Mouse (Mus musculus) olfactory bulb, adult 2 months (tissue): Measurements from ENCODE around the gene Bend5. TPM values are rescaled to one million over a fixed set of nuclear protein-coding genes. Genes with fewer than 3 reads are reported as not detected.

Experiments used
- H3K27ac ChIP-seq: fragments of 200-500 bp; 2 replicates; pipeline ENCODE4 v1.5.1; 2012; ENCODE audit warnings: low read depth, low read length; ENCODE audit not compliant: insufficient read depth
- H3K4me1 ChIP-seq: fragments of 200-500 bp; 2 replicates; pipeline ENCODE4 v1.6.1; 2012; ENCODE audit warnings: low read length; ENCODE audit not compliant: control insufficient read depth, insufficient read depth
- H3K4me3 ChIP-seq: fragments of 200-500 bp; 2 replicates; pipeline ENCODE4 v1.5.1; 2012; ENCODE audit warnings: mild to moderate bottlenecking, low read depth, low read length, moderate library complexity; ENCODE audit not compliant: insufficient read depth
- CTCF ChIP-seq: fragments of 200-500 bp; IDR thresholded peaks from 2 replicates; pipeline ENCODE4 v1.5.1; 2012; ENCODE audit warnings: low read depth, mild to moderate bottlenecking, low read length, moderate library complexity; ENCODE audit not compliant: insufficient read depth
- POLR2A ChIP-seq: fragments of 200-500 bp; IDR thresholded peaks from 2 replicates; pipeline ENCODE4 v1.6.1; 2012; ENCODE audit warnings: mild to moderate bottlenecking, low read depth, low read length, moderate library complexity; ENCODE audit not compliant: insufficient read depth
- WGBS: fragments of 180-500 bp; shearing (Covaris S2); methylation state at CpG from one replicate; pipeline ENCODE4 v1.1.7; 2018; 5-methylcytosine and 5-hydroxymethylcytosine counted together
- polyA plus RNA-seq: library from polyadenylated mRNA; stranded (reverse); fragments of >200 nt; gene quantifications from 2 replicates; pipeline ENCODE4 v1.2.4, GENCODE M21; 2012; ENCODE audit warnings: low replicate concordance; ENCODE audit not compliant: missing spikeins, insufficient read depth, insufficient read length

Bend5 gene
- polyA plus RNA-seq, 1 experiment = not detected

DNA sequence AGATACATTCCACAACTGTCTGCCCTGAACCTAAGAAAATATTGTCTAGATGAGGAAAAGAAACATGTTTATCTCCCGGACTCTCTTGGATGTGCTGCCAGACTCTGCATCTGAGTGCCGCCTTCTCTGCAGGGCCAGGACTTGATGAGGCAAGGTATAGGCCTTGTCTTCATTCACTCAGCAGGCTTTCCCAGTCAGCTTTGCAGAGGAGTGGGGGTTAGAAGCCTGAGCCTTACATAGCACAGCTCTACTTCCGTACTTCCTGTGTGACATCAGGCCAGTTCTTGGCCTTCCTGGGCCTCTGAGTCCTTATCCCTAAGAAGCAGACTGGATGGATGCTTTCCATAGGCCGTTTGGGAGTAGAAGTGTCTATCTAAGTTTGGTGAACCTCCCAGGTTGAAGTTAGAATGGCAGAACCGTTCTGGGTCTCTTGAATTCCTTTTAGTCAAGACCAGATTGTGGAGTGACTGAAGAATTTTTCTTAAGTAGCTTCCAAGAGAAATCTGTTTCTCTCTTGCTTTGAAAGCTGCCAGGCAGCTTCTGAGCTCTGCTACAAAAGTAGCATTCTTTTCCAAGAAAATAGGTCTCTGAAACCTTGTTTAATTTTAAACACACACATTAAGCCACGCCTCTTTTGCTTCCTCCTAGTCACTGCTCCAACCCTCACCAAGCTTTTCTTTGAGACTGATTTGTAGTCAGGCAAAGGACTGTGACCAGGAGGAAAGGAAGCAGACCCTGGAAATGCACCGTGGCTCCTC lies 34.8 kb downstream of the Bend5 start:
- Histone ChIP-seq H3K4me1 (peaks cover 3% of the 10 kb centered on the region), H3K4me3 (no peak overlapping the region), H3K27ac (no peak overlapping the region)
- no peak for TF ChIP-seq CTCF
- TF ChIP-seq POLR2A = no peak
- 80% methylated on average over 7 of the region's 7 CpGs for WGBS

DNA sequence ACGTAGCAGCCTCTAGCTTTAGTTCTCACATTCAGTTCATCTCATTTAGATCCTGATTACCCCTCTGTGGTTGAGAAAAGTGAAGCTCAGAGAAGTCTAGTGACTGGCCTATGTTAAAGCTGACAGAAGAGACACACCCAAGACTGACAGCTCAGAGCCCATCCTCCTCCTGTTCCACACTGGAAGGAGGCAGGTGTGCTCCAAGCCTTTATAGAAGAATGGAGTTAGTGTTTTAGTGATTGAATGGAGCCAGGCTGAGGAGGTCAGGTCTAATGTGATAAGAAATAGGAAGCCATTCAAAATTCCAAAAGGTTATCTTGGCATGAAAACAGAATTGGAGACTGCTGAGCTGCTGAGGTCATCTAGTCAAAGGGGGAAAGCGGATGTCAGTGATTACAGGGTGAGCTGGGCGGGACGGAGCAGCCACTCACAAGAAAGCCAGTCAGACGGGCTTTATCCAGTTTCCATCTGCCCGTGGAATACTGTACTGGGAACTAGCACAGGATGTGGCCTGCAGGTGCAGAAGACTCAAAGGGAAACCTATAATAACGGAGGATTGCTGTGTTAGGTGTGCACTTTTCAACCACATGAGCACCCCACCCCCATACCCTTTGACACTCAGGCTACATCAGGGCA lies 36.6 kb downstream of the Bend5 start:
- WGBS = 91% methylated on average over 7 of the region's 7 CpGs
- TF ChIP-seq CTCF (no peak), POLR2A (no peak)
- H3K4me1 ChIP-seq = no peaks in the 10 kb centered on the region

DNA sequence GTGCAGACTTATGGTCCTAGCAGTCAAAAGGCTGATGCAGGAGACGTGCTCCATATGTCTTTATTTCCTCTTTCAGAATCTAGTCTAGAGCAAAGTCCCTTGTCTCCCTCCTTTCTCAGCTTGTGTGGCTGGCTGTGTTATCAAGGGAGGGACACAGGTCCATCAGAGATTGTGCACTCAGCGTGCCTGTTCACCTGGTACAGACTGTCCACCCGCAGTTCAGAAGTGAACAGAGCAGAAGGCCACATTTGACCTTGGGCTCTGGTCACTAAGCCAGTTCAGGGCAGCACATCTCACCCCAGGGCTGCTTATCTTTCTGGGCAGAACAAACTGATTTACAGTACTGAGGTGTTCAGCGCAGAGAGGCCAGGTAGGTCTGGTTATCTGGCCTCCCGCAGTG lies 37.4 kb downstream of the Bend5 start:
- 98% methylated on average over 5 of the region's 5 CpGs for WGBS
- no peak overlapping the region for H3K27ac ChIP-seq
- no peak for TF ChIP-seq CTCF
- no peak for TF ChIP-seq POLR2A
- H3K4me1 ChIP-seq = no peaks in the 10 kb centered on the region
- no peak overlapping the region for H3K4me3 ChIP-seq

More for the DNA sequence above, 36.6 kb downstream of the Bend5 start:
- Histone ChIP-seq H3K4me3 (no peak overlapping the region), H3K27ac (no peak overlapping the region)

DNA sequence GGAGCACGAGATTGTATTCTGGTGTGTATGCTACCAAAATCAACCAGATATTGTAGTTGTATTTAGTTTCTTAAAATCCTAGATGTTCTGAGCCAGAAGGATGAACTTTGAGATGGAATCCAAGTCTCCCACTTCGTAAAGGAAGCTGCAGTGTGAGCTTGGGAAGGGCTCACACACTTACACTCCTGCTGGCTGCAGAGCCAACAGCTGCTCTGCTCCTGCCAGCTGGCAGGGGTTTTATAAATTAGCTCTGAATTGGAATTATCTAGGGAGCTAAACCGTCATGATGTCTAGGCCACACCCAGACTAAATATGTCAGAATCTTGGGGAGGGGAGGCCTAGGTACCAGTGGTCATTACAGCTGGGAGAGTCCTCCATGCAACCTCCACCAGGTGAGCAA lies 38.5 kb downstream of the Bend5 start:
- TF ChIP-seq POLR2A = no peak
- Histone ChIP-seq H3K27ac (no peak overlapping the region), H3K4me1 (no peaks in the 10 kb centered on the region), H3K4me3 (no peak overlapping the region)
- 76% methylated on average over 3 of the region's 3 CpGs for WGBS

DNA sequence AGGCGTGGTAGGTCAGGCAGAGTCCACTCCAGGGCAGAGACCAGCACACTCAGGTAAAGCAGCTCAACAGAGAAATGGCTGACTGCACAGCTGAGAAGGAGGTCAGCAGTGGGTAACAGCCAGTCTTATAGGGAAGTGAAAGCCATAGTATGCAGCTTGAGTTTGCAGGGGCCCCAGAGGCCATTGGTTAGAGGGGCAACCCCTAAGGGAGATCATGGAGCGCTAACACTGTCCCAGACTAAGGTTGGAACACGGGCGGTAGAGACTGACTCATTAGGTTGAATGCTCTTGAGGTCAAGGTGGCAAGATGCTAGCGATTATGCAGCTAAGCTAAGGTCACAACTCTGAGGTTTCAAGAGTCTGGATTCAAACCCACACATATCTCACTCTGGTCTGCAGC lies 40.8 kb downstream of the Bend5 start:
- no peak for TF ChIP-seq CTCF
- TF ChIP-seq POLR2A = no peak
- WGBS = 96% methylated on average over 5 of the region's 5 CpGs
- H3K4me3 ChIP-seq = no peak overlapping the region
- no peaks in the 10 kb centered on the region for H3K4me1 ChIP-seq
- H3K27ac ChIP-seq = no peak overlapping the region

DNA sequence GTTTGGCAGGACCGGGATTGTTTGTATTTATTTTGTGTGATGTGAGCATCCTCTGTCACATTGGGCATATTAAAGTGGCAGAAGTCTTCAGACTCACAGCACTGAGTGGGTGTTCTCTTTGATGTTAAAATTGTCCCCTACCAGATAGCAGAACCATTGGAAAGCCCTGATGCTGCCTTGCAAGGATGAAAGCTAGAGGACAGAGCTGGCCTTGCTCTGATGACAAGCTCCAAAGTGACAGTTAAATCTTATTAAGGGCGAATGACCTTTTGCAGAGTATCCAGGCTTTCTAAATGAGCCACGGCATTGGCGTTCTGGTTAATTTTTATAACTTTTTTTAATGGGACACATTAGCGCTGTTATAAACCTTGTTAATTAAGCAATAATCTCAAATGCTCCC lies 42.8 kb downstream of the Bend5 start:
- H3K4me1 ChIP-seq = no peaks in the 10 kb centered on the region
- WGBS = 91% methylated on average over 5 of the region's 5 CpGs
- H3K27ac ChIP-seq = no peak overlapping the region
- H3K4me3 ChIP-seq = no peak overlapping the region
- TF ChIP-seq CTCF (no peak), POLR2A (no peak)

DNA sequence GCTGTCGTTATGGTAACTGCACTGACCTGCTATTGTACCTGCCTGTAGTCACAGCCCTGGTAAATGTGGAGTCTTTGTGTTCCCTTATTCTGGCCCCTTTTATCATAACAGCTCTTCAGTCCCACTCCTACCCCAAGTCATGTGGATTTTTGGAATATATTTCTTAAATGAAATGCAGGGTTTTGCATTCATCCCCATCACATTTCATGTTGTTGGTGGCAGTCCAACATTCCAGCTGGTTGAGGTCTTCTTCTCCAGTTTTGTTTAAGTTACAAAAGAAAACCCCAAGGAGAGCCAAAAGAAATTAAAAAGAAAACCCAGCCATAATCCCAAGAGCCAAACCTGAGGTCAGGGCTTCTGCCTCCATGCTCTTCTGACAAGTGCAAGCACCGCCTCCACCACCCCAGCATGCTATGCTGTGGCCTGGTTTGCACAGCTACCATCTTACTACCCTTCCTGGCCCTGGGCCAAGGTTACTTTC lies 52.5 kb downstream of the Bend5 start:
- Histone ChIP-seq H3K4me3 (no peak overlapping the region), H3K27ac (no peak overlapping the region), H3K4me1 (no peaks in the 10 kb centered on the region)
- no peak for TF ChIP-seq POLR2A
- no peak for TF ChIP-seq CTCF
- WGBS = 87% methylated on average over 2 of the region's 2 CpGs

DNA sequence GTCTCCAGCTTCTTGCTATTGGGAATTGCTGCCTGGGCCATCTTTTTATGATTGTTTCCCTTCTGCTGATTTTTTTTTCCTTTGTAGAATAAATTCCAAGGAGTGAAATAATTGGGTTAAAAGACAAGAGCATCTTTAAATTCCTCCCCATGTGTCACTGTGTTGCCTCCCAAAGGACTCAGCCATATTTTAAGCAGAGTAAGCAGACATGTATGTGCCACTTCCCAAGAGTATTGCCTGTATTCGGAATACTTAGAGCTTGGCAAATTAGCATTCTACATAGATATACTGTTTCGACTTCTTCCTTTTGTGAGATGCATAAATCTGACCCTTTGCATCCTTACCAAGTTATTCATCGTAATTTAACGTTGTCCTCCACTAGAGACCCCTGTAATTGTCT lies 53.0 kb downstream of the Bend5 start:
- Histone ChIP-seq H3K4me1 (no peaks in the 10 kb centered on the region), H3K27ac (no peak overlapping the region), H3K4me3 (no peak overlapping the region)
- TF ChIP-seq CTCF (no peak), POLR2A (no peak)
- 89% methylated on average over 4 of the region's 4 CpGs for WGBS

DNA sequence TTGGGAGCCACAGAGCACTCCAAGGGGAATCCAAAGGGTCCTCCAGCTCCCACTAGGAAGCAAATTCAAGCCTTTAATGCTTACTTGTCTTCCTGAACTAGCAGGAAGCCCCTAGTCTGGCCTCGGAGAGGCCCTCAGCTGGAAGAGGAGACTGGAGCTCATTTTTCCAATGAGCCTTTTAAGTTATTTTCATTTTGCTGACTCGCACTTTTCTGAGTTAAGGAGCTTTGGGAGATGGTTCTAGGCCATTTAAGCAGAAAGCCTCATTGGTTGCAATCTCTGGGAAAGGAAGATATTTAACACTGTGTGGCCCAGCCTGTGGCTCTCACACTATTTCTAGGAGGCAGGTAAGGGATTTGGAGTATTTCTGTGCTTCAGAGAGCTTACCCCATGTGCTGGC lies 55.0 kb downstream of the Bend5 start:
- H3K27ac ChIP-seq = no peak overlapping the region
- H3K4me3 ChIP-seq = no peak overlapping the region
- no peaks in the 10 kb centered on the region for H3K4me1 ChIP-seq
- 90% methylated on average over 2 of the region's 2 CpGs for WGBS
- TF ChIP-seq POLR2A = no peak
- no peak for TF ChIP-seq CTCF

DNA sequence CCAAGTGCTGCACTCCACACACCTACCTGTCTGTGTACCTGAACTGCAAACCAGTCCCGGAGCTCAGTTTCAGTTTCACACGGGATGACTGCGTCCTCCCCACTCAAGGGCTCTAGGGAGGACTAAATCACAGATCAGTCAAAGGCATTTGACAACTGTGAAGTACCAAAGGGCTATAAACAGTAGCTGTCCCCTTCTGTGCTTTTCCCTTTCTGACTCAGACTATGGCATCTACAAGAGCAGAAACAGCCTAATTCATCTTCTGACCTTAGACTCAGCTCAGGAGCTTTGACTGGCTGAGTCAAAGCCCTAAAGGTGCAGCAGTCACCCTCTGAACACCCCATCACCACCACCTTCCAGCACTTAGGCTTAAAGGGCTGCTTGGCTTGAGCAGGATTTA lies 56.9 kb downstream of the Bend5 start:
- TF ChIP-seq CTCF (no peak), POLR2A (no peak)
- H3K4me1 ChIP-seq = no peaks in the 10 kb centered on the region
- 90% methylated on average over 3 of the region's 3 CpGs for WGBS
- H3K27ac ChIP-seq = no peak overlapping the region
- H3K4me3 ChIP-seq = no peak overlapping the region
